Mouse (Mus musculus): ENCODE results near the gene Man1c1. TPM values are rescaled to one million over a fixed set of nuclear protein-coding genes. Genes with fewer than 3 reads are reported as not detected.
A peak's percentile ranks its signal among the peaks of the same experiment; 100 is the strongest.

Man1c1 gene
- polyA plus RNA-seq, 1 experiment from 2014 or later, result 3.8 TPM

DNA sequence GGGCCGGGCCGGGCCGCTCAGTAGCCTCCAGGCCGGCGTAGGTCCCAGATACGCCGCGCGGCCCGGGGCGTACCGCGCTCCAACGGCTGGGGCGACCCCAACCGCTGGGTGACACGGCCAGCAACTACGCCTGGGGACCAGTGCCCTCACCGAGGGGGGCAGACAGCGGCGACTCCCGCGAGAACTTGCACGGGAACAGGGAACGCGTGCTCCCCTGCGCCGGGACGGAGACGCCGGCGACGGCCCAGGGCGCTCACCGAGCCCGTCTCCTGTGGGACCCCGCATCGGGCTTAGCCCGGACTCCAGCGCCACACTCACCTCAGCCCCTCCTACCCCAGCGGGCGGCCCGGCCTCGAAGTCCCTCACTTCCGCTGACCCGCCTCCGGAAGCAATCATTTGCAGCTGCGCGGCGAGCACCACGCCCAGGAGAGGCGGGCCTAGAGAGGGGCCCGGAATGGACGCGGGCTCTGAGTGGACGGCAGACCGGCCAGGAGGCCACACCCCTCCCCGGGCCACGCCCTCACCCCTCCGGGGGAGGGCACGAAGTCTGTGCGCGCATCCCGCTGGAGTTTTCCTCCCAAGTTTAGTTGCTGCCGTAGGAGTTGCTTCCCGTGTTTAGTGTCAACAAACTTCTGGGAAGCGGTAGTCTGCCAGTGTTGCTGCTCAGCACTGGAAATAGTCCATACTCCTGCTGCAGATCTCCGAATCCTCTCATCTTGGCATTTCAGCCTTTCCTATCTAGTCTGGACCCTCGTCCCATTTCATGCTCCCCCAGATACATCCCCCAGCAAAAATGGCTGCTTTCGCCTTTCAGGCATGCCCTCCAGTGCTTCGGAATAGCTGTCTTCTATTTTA is 168.9 kb downstream of the Man1c1 start, which contains the start of gene Mtfr1l:
TSS of gene Mtfr1l (minus strand) at position 456 of the 855 bp plus-strand sequence.
- Histone ChIP-seq H3K4me1 (peaks cover 23% of the 10 kb centered on the region), H3K4me3 (peak within 1 kb of the TSS; percentile 92), H3K36me3 (replicated peaks) (peaks cover 13% of the 10 kb centered on the region), H3K9me3 (no peaks in the 10 kb centered on the region), H3K4me2 (peak within 1 kb of the TSS; percentile 87), H3K27me3 (replicated peaks) (no peaks in the 10 kb centered on the region), H3K9ac (peak within 1 kb of the TSS; percentile 78), H3K27ac (peak within 1 kb of the TSS; percentile 84)
- ATAC-seq (replicated peaks), result peak; percentile 97
- under 1% methylated on average over 71 of the region's 71 CpGs for WGBS

- peak overlapping the region; percentile 78 for H3K9ac ChIP-seq
- H3K4me3 ChIP-seq, result peak overlapping the region; percentile 92
- under 1% methylated on average over 56 of the region's 57 CpGs for WGBS
- peak; percentile 16 for ATAC-seq (replicated peaks)
- peaks cover 23% of the 10 kb centered on the region for H3K4me1 ChIP-seq
- H3K36me3 ChIP-seq (replicated peaks), result peaks cover 21% of the 10 kb centered on the region
- H3K9me3 ChIP-seq, result no peaks in the 10 kb centered on the region
- H3K27ac ChIP-seq, result peak overlapping the region; percentile 84
- peak overlapping the region; percentile 87 for H3K4me2 ChIP-seq
- H3K27me3 ChIP-seq (replicated peaks), result no peaks in the 10 kb centered on the region
Measured at GRCm38 (mm10) chr4:134534124-134534886, 169.8 kb downstream of the Man1c1 start.

GRCm38 (mm10) chr4:134533421-134533820 is 170.7 kb downstream of the Man1c1 start:
- Histone ChIP-seq H3K36me3 (replicated peaks) (peaks cover 29% of the 10 kb centered on the region), H3K4me3 (0 out of 2 replicates have a peak overlapping the region, but pooled peaks have one; percentile 92), H3K9me3 (no peaks in the 10 kb centered on the region), H3K27ac (no peak overlapping the region), H3K27me3 (replicated peaks) (no peaks in the 10 kb centered on the region), H3K9ac (peak overlapping the region; percentile 78; the same call in 1 of the 2 replicates), H3K4me2 (peak overlapping the region; percentile 87), H3K4me1 (peaks cover 23% of the 10 kb centered on the region)
- WGBS, result 82% methylated on average over 4 of the region's 4 CpGs
- ATAC-seq (replicated peaks), result no peak

- H3K9me3 ChIP-seq, result no peaks in the 10 kb centered on the region
- H3K4me2 ChIP-seq, result no peak overlapping the region
- no peak overlapping the region for H3K4me3 ChIP-seq
- no peak overlapping the region for H3K27ac ChIP-seq
- WGBS, result 86% methylated on average over 4 of the region's 4 CpGs
- H3K9ac ChIP-seq, result no peak overlapping the region
- ATAC-seq (replicated peaks), result no peak
- no peaks in the 10 kb centered on the region for H3K27me3 ChIP-seq (replicated peaks)
- H3K36me3 ChIP-seq (replicated peaks), result peaks cover 33% of the 10 kb centered on the region
- peaks cover 23% of the 10 kb centered on the region for H3K4me1 ChIP-seq
Measured at GRCm38 (mm10) chr4:134532928-134533327, 171.2 kb downstream of the Man1c1 start.

DNA sequence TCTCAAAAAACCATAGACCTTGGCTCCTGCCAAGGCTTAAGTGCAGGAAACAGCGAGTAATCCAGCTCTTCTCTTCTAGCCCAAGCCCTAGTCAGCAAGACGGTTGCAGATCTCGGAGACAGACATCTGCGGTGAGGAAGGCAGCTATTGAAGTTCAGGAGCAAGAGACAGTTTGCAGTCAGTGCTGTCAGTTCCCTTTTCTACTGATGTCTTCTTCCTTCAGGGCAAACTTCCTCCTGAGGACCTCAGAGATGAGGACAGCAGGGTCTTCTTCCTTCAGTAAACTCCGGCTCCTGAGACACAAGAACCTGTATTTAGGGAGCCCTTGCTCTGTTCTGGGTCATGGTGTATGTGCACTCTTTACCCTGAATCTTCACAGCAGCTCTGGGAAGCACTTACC is 177.9 kb downstream of the Man1c1 start:
- Histone ChIP-seq H3K4me1 (no peaks in the 10 kb centered on the region), H3K4me2 (no peak overlapping the region), H3K9ac (no peak overlapping the region), H3K27me3 (replicated peaks) (no peaks in the 10 kb centered on the region), H3K36me3 (replicated peaks) (peaks cover 39% of the 10 kb centered on the region), H3K9me3 (no peaks in the 10 kb centered on the region), H3K4me3 (no peak overlapping the region), H3K27ac (no peak overlapping the region)
- no peak for ATAC-seq (replicated peaks)
- WGBS, result 64% methylated on average over 5 of the region's 5 CpGs

DNA sequence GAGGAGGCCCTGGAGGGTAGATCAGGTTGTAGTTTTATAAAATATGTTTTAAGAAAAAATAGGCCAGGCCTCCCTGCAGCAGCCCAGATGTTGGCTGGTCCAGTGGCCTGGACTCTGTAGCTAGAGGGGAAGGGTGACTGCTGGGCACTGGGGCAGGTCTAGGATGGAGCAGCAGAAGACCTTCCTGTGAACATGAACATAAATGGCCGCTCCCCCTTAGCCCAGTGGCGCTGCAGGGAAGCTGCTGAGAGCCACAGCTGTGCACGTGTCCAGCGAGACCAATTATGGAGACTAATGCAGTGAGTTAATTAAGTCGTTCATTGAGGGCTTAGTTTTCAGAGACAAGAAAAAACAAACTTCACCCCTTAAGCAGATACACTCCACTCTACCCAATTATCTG is 178.3 kb downstream of the Man1c1 start:
- WGBS, result 46% methylated on average over 5 of the region's 5 CpGs
- no peaks in the 10 kb centered on the region for H3K9me3 ChIP-seq
- H3K4me2 ChIP-seq, result no peak overlapping the region
- H3K4me1 ChIP-seq, result no peaks in the 10 kb centered on the region
- no peak overlapping the region for H3K9ac ChIP-seq
- no peak overlapping the region for H3K4me3 ChIP-seq
- H3K27me3 ChIP-seq (replicated peaks), result no peaks in the 10 kb centered on the region
- no peak overlapping the region for H3K27ac ChIP-seq
- ATAC-seq (replicated peaks), result no peak
- peaks cover 35% of the 10 kb centered on the region for H3K36me3 ChIP-seq (replicated peaks)

DNA sequence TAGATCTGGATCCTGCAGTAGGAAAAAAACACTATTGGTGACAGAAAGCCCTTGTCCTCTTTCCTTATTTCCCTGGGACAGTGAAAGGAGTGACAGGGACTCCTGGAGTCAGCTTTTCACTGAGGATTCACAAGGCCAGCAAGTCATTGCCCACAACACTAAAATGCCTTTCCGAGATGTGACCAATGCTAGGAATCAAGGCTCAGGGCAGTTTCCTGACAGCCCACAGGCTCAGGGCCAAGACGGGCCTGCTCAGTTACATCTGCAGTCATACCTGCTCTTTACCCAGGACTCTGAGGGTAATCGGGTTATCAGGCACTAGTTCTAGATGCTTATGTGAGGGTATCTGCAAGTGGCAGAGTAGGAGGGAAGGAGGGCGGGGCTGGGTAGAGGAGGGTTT is 180.6 kb downstream of the Man1c1 start:
- Histone ChIP-seq H3K4me2 (no peak overlapping the region), H3K9ac (no peak overlapping the region), H3K27me3 (replicated peaks) (no peaks in the 10 kb centered on the region), H3K27ac (no peak overlapping the region), H3K36me3 (replicated peaks) (peaks cover 13% of the 10 kb centered on the region; the same call in 1 of the 2 replicates), H3K9me3 (no peaks in the 10 kb centered on the region), H3K4me1 (no peaks in the 10 kb centered on the region), H3K4me3 (no peak overlapping the region)
- 92% methylated on average over 4 of the region's 4 CpGs for WGBS
- no peak for ATAC-seq (replicated peaks)

- Histone ChIP-seq H3K4me1 (no peaks in the 10 kb centered on the region), H3K9me3 (no peaks in the 10 kb centered on the region), H3K4me2 (no peak overlapping the region), H3K27me3 (replicated peaks) (no peaks in the 10 kb centered on the region), H3K27ac (no peak overlapping the region), H3K9ac (no peak overlapping the region), H3K4me3 (no peak overlapping the region), H3K36me3 (replicated peaks) (no peaks in the 10 kb centered on the region)
- no peak for ATAC-seq (replicated peaks)
Measured at GRCm38 (mm10) chr4:134519281-134519680, 184.8 kb downstream of the Man1c1 start.

GRCm38 (mm10) chr4:134518541-134518940 is 185.5 kb downstream of the Man1c1 start:
- Histone ChIP-seq H3K4me2 (no peak overlapping the region), H3K9me3 (no peaks in the 10 kb centered on the region), H3K4me3 (no peak overlapping the region), H3K4me1 (no peaks in the 10 kb centered on the region), H3K9ac (no peak overlapping the region), H3K27me3 (replicated peaks) (no peaks in the 10 kb centered on the region), H3K27ac (no peak overlapping the region), H3K36me3 (replicated peaks) (no peaks in the 10 kb centered on the region)
- ATAC-seq (replicated peaks), result no peak
- 93% methylated on average over 4 of the region's 4 CpGs for WGBS

GRCm38 (mm10) chr4:134517719-134518118 is 186.4 kb downstream of the Man1c1 start:
- no peak overlapping the region for H3K4me3 ChIP-seq
- 89% methylated on average over 10 of the region's 10 CpGs for WGBS
- H3K27me3 ChIP-seq (replicated peaks), result no peaks in the 10 kb centered on the region
- no peaks in the 10 kb centered on the region for H3K36me3 ChIP-seq (replicated peaks)
- H3K27ac ChIP-seq, result no peak overlapping the region
- no peak overlapping the region for H3K4me2 ChIP-seq
- ATAC-seq (replicated peaks), result no peak
- no peaks in the 10 kb centered on the region for H3K9me3 ChIP-seq
- H3K9ac ChIP-seq, result no peak overlapping the region
- no peaks in the 10 kb centered on the region for H3K4me1 ChIP-seq

DNA sequence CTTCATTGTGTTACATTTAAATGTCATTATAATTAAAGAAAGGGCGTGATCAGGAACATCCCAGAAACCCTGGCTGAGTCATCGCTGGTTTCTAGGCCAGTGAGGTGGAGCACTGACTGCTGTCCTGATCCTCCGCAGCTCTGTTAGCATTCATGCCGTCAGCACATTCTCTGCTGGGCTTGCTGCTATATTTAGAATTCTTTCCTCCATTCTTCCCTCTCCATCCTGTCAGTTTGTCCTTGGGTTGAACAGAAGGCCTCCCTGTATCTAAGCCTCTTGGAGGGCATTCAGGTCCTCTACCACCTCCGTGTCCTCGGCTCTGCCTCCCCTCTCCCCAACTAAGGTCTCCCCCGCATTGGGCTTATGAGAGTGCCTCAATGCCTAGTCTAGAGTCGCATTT is 187.1 kb downstream of the Man1c1 start:
- Histone ChIP-seq H3K27ac (no peak overlapping the region), H3K4me3 (no peak overlapping the region), H3K4me1 (no peaks in the 10 kb centered on the region), H3K4me2 (no peak overlapping the region), H3K36me3 (replicated peaks) (no peaks in the 10 kb centered on the region), H3K9me3 (no peaks in the 10 kb centered on the region), H3K9ac (no peak overlapping the region), H3K27me3 (replicated peaks) (no peaks in the 10 kb centered on the region)
- ATAC-seq (replicated peaks), result no peak
- 83% methylated on average over 8 of the region's 8 CpGs for WGBS

- 81% methylated on average over 7 of the region's 7 CpGs for WGBS
- no peak for ATAC-seq (replicated peaks)
- H3K4me1 ChIP-seq, result peaks cover 6% of the 10 kb centered on the region
Measured at GRCm38 (mm10) chr4:134515614-134516013, 188.5 kb downstream of the Man1c1 start.

More at GRCm38 (mm10) chr4:134515614-134516013, 188.5 kb downstream of the Man1c1 start:
- no peak overlapping the region for H3K9ac ChIP-seq
- H3K9me3 ChIP-seq, result no peaks in the 10 kb centered on the region
- no peaks in the 10 kb centered on the region for H3K36me3 ChIP-seq (replicated peaks)
- no peak overlapping the region for H3K4me3 ChIP-seq
- no peak overlapping the region for H3K27ac ChIP-seq
- H3K4me2 ChIP-seq, result no peak overlapping the region
- no peaks in the 10 kb centered on the region for H3K27me3 ChIP-seq (replicated peaks)
